Mouse (Mus musculus) left cerebral cortex, postnatal 14 days (tissue): ENCODE measurements around the gene Atg5. TPM values are rescaled to one million over a fixed set of nuclear protein-coding genes. Genes with fewer than 3 reads are reported as not detected.

Experiments used
- DNase-seq, 2 experiments: peaks; one replicate each; pipeline ENCODE4 v3.0.0; 2021 to 2022; ENCODE audit warnings: low spot score in 2 of 2, mixed read lengths in 1 of 2
- intact Hi-C: fragments of 180-260 bp; cut with DNase I; formaldehyde crosslinking; loops from one replicate; pipeline ENCODE4 v1.15.1; 2025
- total RNA-seq, 2 experiments: library from RNA; stranded (reverse); gene quantifications; 2 replicates each; pipeline ENCODE4 v1.2.3; 2021

Gene Atg5
- total RNA-seq, 2 experiments from 2014 or later, result 21.2 to 21.4 TPM

- intact Hi-C loops, result no loop called here
- DNase-seq, result peak; percentile 37 to 52
These were observed 109.7 kb downstream of the Atg5 start for GRCm38 (mm10) chr10:44377821-44378220.

- DNase-seq, result no peak
- intact Hi-C loops, result no loop called here
These were observed 110.2 kb downstream of the Atg5 start for GRCm38 (mm10) chr10:44378403-44378802.

GRCm38 (mm10) chr10:44380476-44381208, 112.5 kb downstream of the Atg5 start:
- peak; percentile 66 to 72 for DNase-seq
- intact Hi-C loops, result loop anchor here (5.0 kb wide), 1 partner anchor 72 kb away; no protein-coding TSS in a partner anchor

- intact Hi-C loops, result loop anchor here (5.0 kb wide), 1 partner anchor 71 kb away; no protein-coding TSS in a partner anchor
These were observed 113.2 kb downstream of the Atg5 start for GRCm38 (mm10) chr10:44381397-44381796.

GRCm38 (mm10) chr10:44381948-44382347, 113.8 kb downstream of the Atg5 start:
- no peak for DNase-seq
- intact Hi-C loops, result loop anchor here (5.0 kb wide), 1 partner anchor 70 kb away; no protein-coding TSS in a partner anchor

More at GRCm38 (mm10) chr10:44381397-44381796, 113.2 kb downstream of the Atg5 start:
- DNase-seq, result peak; percentile 35 to 70

- intact Hi-C loops, result loop anchor here (5.0 kb wide), 1 partner anchor 69 kb away; no protein-coding TSS in a partner anchor
- no peak for DNase-seq
These were observed 115.1 kb downstream of the Atg5 start for GRCm38 (mm10) chr10:44383213-44383612.

- no peak for DNase-seq
- intact Hi-C loops, result no loop called here
These were observed 117.1 kb downstream of the Atg5 start for GRCm38 (mm10) chr10:44385227-44385626.

- intact Hi-C loops, result no loop called here
- DNase-seq, result no peak
These were observed 120.6 kb downstream of the Atg5 start for GRCm38 (mm10) chr10:44388706-44389233.

GRCm38 (mm10) chr10:44390286-44390685, 122.1 kb downstream of the Atg5 start:
- intact Hi-C loops, result no loop called here
- DNase-seq, result no peak

GRCm38 (mm10) chr10:44391509-44392290, 123.5 kb downstream of the Atg5 start:
- intact Hi-C loops, result no loop called here
- DNase-seq, result no peak

- no peak for DNase-seq
- intact Hi-C loops, result no loop called here
These were observed 124.7 kb downstream of the Atg5 start for GRCm38 (mm10) chr10:44392855-44393254.

GRCm38 (mm10) chr10:44400119-44400518, 132.0 kb downstream of the Atg5 start:
- DNase-seq, result no peak
- intact Hi-C loops, result no loop called here

GRCm38 (mm10) chr10:44400602-44401001, 132.4 kb downstream of the Atg5 start:
- intact Hi-C loops, result no loop called here

GRCm38 (mm10) chr10:44401600-44401999, 133.4 kb downstream of the Atg5 start:
- intact Hi-C loops, result no loop called here
- DNase-seq, result peak in 1 of 2 experiments; percentile 33

More at GRCm38 (mm10) chr10:44400602-44401001, 132.4 kb downstream of the Atg5 start:
- no peak for DNase-seq

- intact Hi-C loops, result no loop called here
- no peak for DNase-seq
These were observed 135.3 kb downstream of the Atg5 start for GRCm38 (mm10) chr10:44403415-44403814.

GRCm38 (mm10) chr10:44409054-44409453, 140.9 kb downstream of the Atg5 start:
- intact Hi-C loops, result no loop called here
- no peak for DNase-seq

GRCm38 (mm10) chr10:44409958-44410357, 141.8 kb downstream of the Atg5 start:
- no peak for DNase-seq
- intact Hi-C loops, result no loop called here
